Mouse (Mus musculus): ENCODE measurements around the gene Il11. TPM values are rescaled to one million over a fixed set of nuclear protein-coding genes. Genes with fewer than 3 reads are reported as not detected.

Il11 gene
- polyA plus RNA-seq, 1 experiment from 2014 or later = not detected

DNA sequence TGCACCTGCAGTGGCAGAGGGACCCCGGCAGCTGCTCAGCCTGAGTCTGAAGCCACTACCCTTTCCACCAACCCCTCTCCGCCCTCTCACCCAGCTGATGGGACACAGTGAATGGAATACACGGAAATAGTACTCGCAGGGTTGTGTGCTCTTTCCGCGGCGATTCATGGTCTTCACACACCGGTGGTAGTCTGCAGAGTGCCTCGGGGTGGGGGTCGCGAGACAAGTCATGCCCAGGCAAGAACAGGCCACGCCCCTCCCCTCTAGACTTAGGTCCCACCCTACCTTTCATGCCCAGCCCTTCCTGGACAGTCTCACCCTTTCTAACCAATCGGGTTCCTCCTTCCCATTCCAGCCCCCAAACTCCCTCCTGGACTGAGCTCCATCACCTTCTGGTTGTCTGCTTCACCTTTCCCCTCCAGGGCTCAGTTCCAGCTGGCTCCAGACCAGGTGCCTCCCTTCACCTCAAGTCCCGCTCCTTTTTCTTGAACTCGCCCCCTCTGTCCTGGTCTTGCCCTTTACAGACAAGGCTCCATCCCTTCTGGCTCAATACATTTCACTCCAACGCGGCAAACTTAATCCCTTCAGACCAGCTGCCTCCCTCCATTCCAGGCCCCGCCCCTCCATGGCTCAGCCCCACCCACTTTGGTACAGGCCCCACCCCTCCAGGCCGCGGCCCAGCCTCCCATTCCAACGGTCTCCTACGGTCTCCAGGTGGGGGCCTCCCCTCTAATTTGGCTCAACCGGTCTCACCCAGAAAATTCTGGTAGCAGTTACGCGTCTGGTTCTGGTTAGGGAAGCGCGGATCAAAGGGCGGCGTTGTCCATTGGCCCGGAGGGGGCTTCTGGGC, 30.5 kb downstream of the Il11 start:
- no peak overlapping the region for H3K27ac ChIP-seq (replicated peaks; ENCODE audit: low read depth, low read length)
- DNase-seq (ENCODE audit: low spot score) (peak; percentile 82), ATAC-seq (ENCODE audit: insufficient number of reproducible peaks, low FRiP score, low TSS enrichment, low read depth) (peak; percentile 77)
- 1% methylated on average over 30 of the region's 30 CpGs for WGBS
- peak overlapping the region; percentile 33 for H3K4me3 ChIP-seq (ENCODE audit: low read depth, low read length)
- H3K36me3 ChIP-seq (ENCODE audit: control insufficient read depth, insufficient read depth, low read length) = no peaks in the 10 kb centered on the region; the same call in 1 of the 2 replicates
- peak overlapping the region; percentile 39 for H3K4me2 ChIP-seq (ENCODE audit: low read depth, severe bottlenecking)
- peaks cover 9% of the 10 kb centered on the region for H3K4me1 ChIP-seq (ENCODE audit: control insufficient read depth, insufficient read depth, low read length)
- no peaks in the 10 kb centered on the region for H3K9me3 ChIP-seq (ENCODE audit: control insufficient read depth, low read length)
- no peak overlapping the region for H3K9ac ChIP-seq (ENCODE audit: low read length)
- no peaks in the 10 kb centered on the region for H3K27me3 ChIP-seq (ENCODE audit: control insufficient read depth, insufficient read depth, low read length)

DNA sequence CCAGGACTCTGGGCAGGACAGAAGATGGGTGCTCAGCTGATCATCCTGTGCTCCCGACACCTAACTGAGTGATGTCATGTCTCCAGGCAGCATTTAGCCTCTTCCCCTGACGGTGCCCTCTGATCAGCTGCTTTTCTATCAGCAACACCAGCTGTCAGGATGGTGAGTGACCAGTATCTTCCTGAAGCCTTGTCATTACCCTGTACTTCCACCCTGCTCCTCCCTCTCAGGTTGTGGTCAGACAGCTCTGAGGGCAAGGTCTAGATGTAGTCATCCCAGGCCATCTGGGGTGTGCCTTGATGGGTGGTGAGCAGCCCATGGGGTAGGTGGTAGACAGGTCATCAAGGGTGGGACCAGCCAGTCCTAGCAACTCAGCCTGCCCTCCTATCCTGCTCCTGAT, 33.5 kb downstream of the Il11 start:
- 90% methylated on average over 2 of the region's 2 CpGs for WGBS
- Histone ChIP-seq H3K9me3 (ENCODE audit: control insufficient read depth, low read length) (no peaks in the 10 kb centered on the region), H3K36me3 (ENCODE audit: control insufficient read depth, insufficient read depth, low read length) (peaks cover 3% of the 10 kb centered on the region), H3K27ac (replicated peaks; ENCODE audit: low read depth, low read length) (no peak overlapping the region), H3K27me3 (ENCODE audit: control insufficient read depth, insufficient read depth, low read length) (no peaks in the 10 kb centered on the region), H3K4me3 (ENCODE audit: low read depth, low read length) (no peak overlapping the region), H3K4me2 (ENCODE audit: low read depth, severe bottlenecking) (no peak overlapping the region), H3K4me1 (ENCODE audit: control insufficient read depth, insufficient read depth, low read length) (peaks cover 9% of the 10 kb centered on the region), H3K9ac (ENCODE audit: low read length) (no peak overlapping the region)
- DNase-seq (ENCODE audit: low spot score) (no peak), ATAC-seq (ENCODE audit: insufficient number of reproducible peaks, low FRiP score, low TSS enrichment, low read depth) (no peak)

DNA sequence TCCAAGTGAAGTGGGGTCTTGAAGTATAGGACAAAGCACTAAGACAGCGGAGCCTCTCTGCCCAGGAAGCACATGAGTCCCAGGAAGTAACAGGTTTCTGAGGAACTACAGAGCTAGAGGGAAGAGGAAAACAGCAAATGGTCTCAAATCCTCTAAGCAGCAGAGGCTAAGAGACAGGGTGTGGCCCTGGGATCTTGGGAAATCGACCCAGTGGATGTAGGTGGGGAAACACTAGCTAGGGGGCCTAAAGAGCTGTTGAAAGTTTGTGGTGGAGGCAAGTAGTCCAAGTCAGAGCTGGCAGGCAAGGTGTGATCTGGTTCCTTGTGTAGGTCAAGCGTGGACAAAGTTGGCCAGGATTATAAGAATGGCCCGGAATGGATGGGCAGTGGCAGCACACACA, 34.3 kb downstream of the Il11 start:
- 74% methylated on average over 4 of the region's 4 CpGs for WGBS
- H3K27ac ChIP-seq (replicated peaks; ENCODE audit: low read depth, low read length) = no peak overlapping the region
- no peak for ATAC-seq (ENCODE audit: insufficient number of reproducible peaks, low FRiP score, low TSS enrichment, low read depth)

DNA sequence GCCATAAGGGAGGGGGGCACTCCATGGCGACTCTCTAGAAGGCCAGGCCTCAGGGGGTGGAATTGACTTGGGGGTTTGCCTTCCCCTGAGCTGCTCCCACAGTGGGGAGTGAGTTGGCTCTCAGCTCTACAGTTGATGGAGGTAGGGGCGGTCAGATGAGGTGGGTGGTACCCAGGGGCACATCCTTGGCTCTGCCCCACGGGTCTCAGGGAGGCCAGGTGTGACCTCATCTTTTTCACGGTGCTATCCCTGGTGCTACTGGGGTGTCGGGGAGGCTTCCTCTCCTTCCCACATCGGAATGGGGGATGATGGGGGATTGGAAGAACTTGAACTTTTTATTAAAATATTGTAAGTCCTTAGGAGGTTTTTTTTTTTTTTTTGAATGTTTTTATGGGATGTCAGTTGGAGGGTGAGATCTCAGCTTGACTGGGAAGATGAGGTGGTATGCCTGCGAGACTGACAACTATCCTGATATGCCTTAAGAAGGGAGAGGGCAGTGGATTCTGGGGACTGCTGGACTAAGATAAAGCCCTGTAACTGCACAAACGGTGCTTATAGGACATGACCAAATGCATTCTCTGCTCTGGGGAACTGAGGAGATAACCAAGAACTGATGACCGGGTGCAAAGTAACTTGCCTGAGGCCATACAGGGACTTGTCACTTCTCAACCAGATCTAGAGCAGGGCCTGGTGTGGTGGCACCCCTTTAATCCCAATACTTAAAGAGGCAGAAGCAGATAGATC, 35.3 kb downstream of the Il11 start:
- Histone ChIP-seq H3K4me3 (ENCODE audit: low read depth, low read length) (no peak overlapping the region), H3K27me3 (ENCODE audit: control insufficient read depth, insufficient read depth, low read length) (no peaks in the 10 kb centered on the region), H3K4me1 (ENCODE audit: control insufficient read depth, insufficient read depth, low read length) (peaks cover 7% of the 10 kb centered on the region), H3K9me3 (ENCODE audit: control insufficient read depth, low read length) (no peaks in the 10 kb centered on the region), H3K4me2 (ENCODE audit: low read depth, severe bottlenecking) (no peak overlapping the region), H3K9ac (ENCODE audit: low read length) (no peak overlapping the region), H3K36me3 (ENCODE audit: control insufficient read depth, insufficient read depth, low read length) (peaks cover 9% of the 10 kb centered on the region), H3K27ac (replicated peaks; ENCODE audit: low read depth, low read length) (no peak overlapping the region)
- WGBS = 59% methylated on average over 9 of the region's 9 CpGs
- ATAC-seq (ENCODE audit: insufficient number of reproducible peaks, low FRiP score, low TSS enrichment, low read depth) (no peak), DNase-seq (ENCODE audit: low spot score) (no peak)

More for the DNA sequence above, 34.3 kb downstream of the Il11 start:
- peaks cover 3% of the 10 kb centered on the region for H3K36me3 ChIP-seq (ENCODE audit: control insufficient read depth, insufficient read depth, low read length)
- no peak for DNase-seq (ENCODE audit: low spot score)
- H3K27me3 ChIP-seq (ENCODE audit: control insufficient read depth, insufficient read depth, low read length) = no peaks in the 10 kb centered on the region
- H3K9ac ChIP-seq (ENCODE audit: low read length) = no peak overlapping the region
- no peak overlapping the region for H3K4me2 ChIP-seq (ENCODE audit: low read depth, severe bottlenecking)
- H3K9me3 ChIP-seq (ENCODE audit: control insufficient read depth, low read length) = no peaks in the 10 kb centered on the region
- no peak overlapping the region for H3K4me3 ChIP-seq (ENCODE audit: low read depth, low read length)
- H3K4me1 ChIP-seq (ENCODE audit: control insufficient read depth, insufficient read depth, low read length) = peaks cover 9% of the 10 kb centered on the region

DNA sequence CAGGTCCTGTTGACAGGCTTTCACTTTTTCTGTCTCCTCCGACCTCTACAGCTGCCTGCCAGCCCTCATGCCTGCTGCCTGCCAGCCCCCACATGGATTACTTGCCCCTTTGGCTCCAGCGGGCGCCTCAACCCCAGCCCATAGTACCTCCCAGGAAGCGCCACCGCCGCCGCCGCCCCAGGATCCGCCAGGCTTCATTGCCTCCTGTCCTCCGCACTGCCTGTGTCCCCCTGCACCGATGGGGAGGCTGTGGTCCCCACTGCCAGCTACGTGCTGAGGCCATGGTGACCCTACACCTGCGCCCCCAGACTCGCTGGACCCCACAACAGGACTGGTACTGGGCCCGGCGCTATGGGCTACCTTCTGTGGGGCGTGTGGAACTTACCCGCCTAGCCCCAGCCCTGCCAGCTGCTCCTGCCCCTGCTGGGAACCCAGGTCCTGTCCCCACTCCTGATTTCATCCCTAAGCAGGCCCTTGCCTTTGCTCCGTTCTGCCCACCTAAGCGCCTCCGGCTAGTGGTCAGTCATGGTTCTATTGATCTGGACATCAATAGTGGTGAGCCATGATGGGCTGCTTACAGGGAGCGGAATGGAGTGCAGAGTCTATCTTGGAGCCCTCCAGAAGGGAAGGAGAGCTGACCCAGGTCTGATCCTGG, 36.2 kb downstream of the Il11 start:
- Histone ChIP-seq H3K27me3 (ENCODE audit: control insufficient read depth, insufficient read depth, low read length) (no peaks in the 10 kb centered on the region), H3K9ac (ENCODE audit: low read length) (no peak overlapping the region)
- 88% methylated on average over 22 of the region's 22 CpGs for WGBS

DNA sequence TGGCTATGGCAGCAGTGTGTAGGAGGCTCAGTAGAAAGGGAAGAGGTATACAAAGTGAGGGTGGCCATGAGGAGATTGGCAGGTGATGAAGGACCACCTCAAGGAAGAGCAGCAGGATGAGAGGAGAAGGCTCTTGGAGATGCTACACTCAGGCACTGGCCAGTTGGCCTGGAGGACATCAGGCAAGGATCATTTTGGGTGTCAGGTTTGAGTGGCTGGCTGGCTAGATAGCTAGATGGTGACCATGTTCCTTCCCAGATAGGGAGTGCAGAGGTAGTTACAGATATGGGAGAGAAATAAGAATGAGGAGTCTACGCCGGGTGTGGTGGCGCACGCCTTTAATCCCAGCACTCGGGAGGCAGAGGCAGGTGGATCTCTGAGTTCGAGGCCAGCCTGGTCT, 37.8 kb downstream of the Il11 start:
- no peak for ATAC-seq (ENCODE audit: insufficient number of reproducible peaks, low FRiP score, low TSS enrichment, low read depth)
- WGBS = 95% methylated on average over 6 of the region's 6 CpGs

More for the DNA sequence above, 36.2 kb downstream of the Il11 start:
- peaks cover 4% of the 10 kb centered on the region for H3K4me1 ChIP-seq (ENCODE audit: control insufficient read depth, insufficient read depth, low read length)
- H3K9me3 ChIP-seq (ENCODE audit: control insufficient read depth, low read length) = no peaks in the 10 kb centered on the region
- H3K4me3 ChIP-seq (ENCODE audit: low read depth, low read length) = no peak overlapping the region
- ATAC-seq (ENCODE audit: insufficient number of reproducible peaks, low FRiP score, low TSS enrichment, low read depth) = no peak
- H3K4me2 ChIP-seq (ENCODE audit: low read depth, severe bottlenecking) = no peak overlapping the region
- peaks cover 9% of the 10 kb centered on the region for H3K36me3 ChIP-seq (ENCODE audit: control insufficient read depth, insufficient read depth, low read length)
- no peak overlapping the region for H3K27ac ChIP-seq (replicated peaks; ENCODE audit: low read depth, low read length)
- no peak for DNase-seq (ENCODE audit: low spot score)

DNA sequence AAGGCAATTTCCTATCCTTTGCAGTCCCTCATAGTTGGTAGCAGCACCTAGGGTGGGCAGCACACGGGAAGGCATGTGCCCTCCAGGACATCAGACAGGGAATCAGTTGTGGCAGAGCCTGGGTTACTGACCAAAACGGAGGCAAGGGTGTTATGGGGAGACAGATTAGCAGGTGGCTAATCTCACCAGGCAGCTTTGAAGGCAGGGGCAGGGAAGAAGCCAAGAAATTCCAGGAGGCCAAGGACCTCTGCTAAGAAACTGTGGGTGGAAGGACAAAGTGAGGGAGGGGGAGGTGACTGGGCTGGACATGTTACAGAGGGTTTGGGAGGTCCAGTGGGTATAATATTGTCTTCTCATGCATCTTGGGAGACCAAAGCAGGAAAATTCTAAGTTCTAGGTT, 39.3 kb downstream of the Il11 start:
- no peak for ATAC-seq (ENCODE audit: insufficient number of reproducible peaks, low FRiP score, low TSS enrichment, low read depth)
- H3K27ac ChIP-seq (replicated peaks; ENCODE audit: low read depth, low read length) = no peak overlapping the region
- peaks cover 6% of the 10 kb centered on the region for H3K4me1 ChIP-seq (ENCODE audit: control insufficient read depth, insufficient read depth, low read length)
- H3K9ac ChIP-seq (ENCODE audit: low read length) = no peak overlapping the region
- DNase-seq (ENCODE audit: low spot score) = no peak
- no peaks in the 10 kb centered on the region for H3K9me3 ChIP-seq (ENCODE audit: control insufficient read depth, low read length)
- peaks cover 9% of the 10 kb centered on the region for H3K36me3 ChIP-seq (ENCODE audit: control insufficient read depth, insufficient read depth, low read length)
- WGBS = 73% methylated on average over 2 of the region's 2 CpGs
- H3K4me2 ChIP-seq (ENCODE audit: low read depth, severe bottlenecking) = no peak overlapping the region
- H3K27me3 ChIP-seq (ENCODE audit: control insufficient read depth, insufficient read depth, low read length) = no peaks in the 10 kb centered on the region
- no peak overlapping the region for H3K4me3 ChIP-seq (ENCODE audit: low read depth, low read length)

More for the DNA sequence above, 37.8 kb downstream of the Il11 start:
- no peaks in the 10 kb centered on the region for H3K27me3 ChIP-seq (ENCODE audit: control insufficient read depth, insufficient read depth, low read length)
- H3K4me1 ChIP-seq (ENCODE audit: control insufficient read depth, insufficient read depth, low read length) = peaks cover 4% of the 10 kb centered on the region
- no peak overlapping the region for H3K27ac ChIP-seq (replicated peaks; ENCODE audit: low read depth, low read length)
- H3K4me3 ChIP-seq (ENCODE audit: low read depth, low read length) = no peak overlapping the region
- H3K9ac ChIP-seq (ENCODE audit: low read length) = no peak overlapping the region
- no peak overlapping the region for H3K4me2 ChIP-seq (ENCODE audit: low read depth, severe bottlenecking)
- DNase-seq (ENCODE audit: low spot score) = no peak
- peaks cover 9% of the 10 kb centered on the region for H3K36me3 ChIP-seq (ENCODE audit: control insufficient read depth, insufficient read depth, low read length)
- no peaks in the 10 kb centered on the region for H3K9me3 ChIP-seq (ENCODE audit: control insufficient read depth, low read length)

DNA sequence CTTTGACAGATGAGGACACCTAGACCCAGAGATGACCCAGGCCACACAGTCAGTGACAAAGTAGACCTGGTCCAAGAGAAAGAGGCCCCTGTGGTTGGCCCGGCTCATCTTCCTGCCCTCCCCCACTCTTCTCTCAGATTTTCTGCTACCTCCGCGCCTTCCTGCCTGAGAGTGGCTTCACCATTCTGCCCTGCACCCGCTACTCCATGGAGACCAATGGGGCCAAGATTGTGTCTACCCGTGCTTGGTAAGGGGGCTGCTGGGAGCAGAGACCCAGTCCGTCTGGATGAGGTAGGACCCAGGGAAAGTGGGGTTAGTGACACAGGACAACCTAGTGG, 40.2 kb downstream of the Il11 start:
- peaks cover 9% of the 10 kb centered on the region for H3K36me3 ChIP-seq (ENCODE audit: control insufficient read depth, insufficient read depth, low read length)

More for the DNA sequence above, 40.2 kb downstream of the Il11 start:
- Histone ChIP-seq H3K4me1 (ENCODE audit: control insufficient read depth, insufficient read depth, low read length) (peaks cover 6% of the 10 kb centered on the region), H3K4me2 (ENCODE audit: low read depth, severe bottlenecking) (no peak overlapping the region), H3K9ac (ENCODE audit: low read length) (no peak overlapping the region), H3K4me3 (ENCODE audit: low read depth, low read length) (no peak overlapping the region), H3K27me3 (ENCODE audit: control insufficient read depth, insufficient read depth, low read length) (no peaks in the 10 kb centered on the region), H3K9me3 (ENCODE audit: control insufficient read depth, low read length) (no peaks in the 10 kb centered on the region), H3K27ac (replicated peaks; ENCODE audit: low read depth, low read length) (no peak overlapping the region)
- no peak for DNase-seq (ENCODE audit: low spot score)
- 90% methylated on average over 6 of the region's 6 CpGs for WGBS
- no peak for ATAC-seq (ENCODE audit: insufficient number of reproducible peaks, low FRiP score, low TSS enrichment, low read depth)
